Mouse (Mus musculus) midbrain, embryonic 16.5 days (tissue): Measurements from ENCODE around the gene Gm17720. TPM values are rescaled to one million over a fixed set of nuclear protein-coding genes. Genes with fewer than 3 reads are reported as not detected.

Experiments used
- ATAC-seq: fragments of 200-750 bp; cut with Nextera tagmentation; 2 replicates; pipeline ENCODE4 v1.8.0; 2017; ENCODE audit warnings: moderate TSS enrichment
- H3K27ac ChIP-seq: fragments of 300-500 bp; sonication (generic); 2 replicates; pipeline ENCODE4 v1.5.1; 2014; ENCODE audit warnings: mild to moderate bottlenecking, low read length, mixed read lengths
- H3K27me3 ChIP-seq: fragments of 300-500 bp; sonication (generic); 2 replicates; pipeline ENCODE4 v1.6.1; 2014; ENCODE audit warnings: low read depth, low read length, mixed read lengths; ENCODE audit not compliant: control insufficient read depth, insufficient read depth
- H3K36me3 ChIP-seq: fragments of 300-500 bp; sonication (generic); 2 replicates; pipeline ENCODE4 v1.6.1; 2014; ENCODE audit warnings: mild to moderate bottlenecking, low read length, moderate library complexity, mixed read lengths; ENCODE audit not compliant: control insufficient read depth, insufficient read depth
- H3K4me1 ChIP-seq: fragments of 300-500 bp; sonication (generic); 2 replicates; pipeline ENCODE4 v1.6.1; 2014; ENCODE audit warnings: mild to moderate bottlenecking, low read length, mixed read lengths; ENCODE audit not compliant: control insufficient read depth, insufficient read depth
- H3K4me2 ChIP-seq: fragments of 300-500 bp; sonication (generic); 2 replicates; pipeline ENCODE4 v1.6.1; 2014; ENCODE audit warnings: mild to moderate bottlenecking, low read length, mixed read lengths
- H3K4me3 ChIP-seq: fragments of 300-500 bp; sonication (generic); 2 replicates; pipeline ENCODE4 v1.5.1; 2014; ENCODE audit warnings: low read depth, mild to moderate bottlenecking, low read length, moderate library complexity, mixed read lengths
- H3K9ac ChIP-seq: fragments of 300-500 bp; sonication (generic); 2 replicates; pipeline ENCODE4 v1.6.1; 2014; ENCODE audit warnings: low read depth, low read length, mixed read lengths
- H3K9me3 ChIP-seq: fragments of 300-500 bp; sonication (generic); replicated peaks from 2 replicates; pipeline ENCODE4 v1.6.1; 2014; ENCODE audit warnings: mild to moderate bottlenecking, low read length, mixed read lengths; ENCODE audit not compliant: control insufficient read depth, poor library complexity, severe bottlenecking
- WGBS: fragments of 180-500 bp; shearing (Covaris S2); extraction: QIAGEN DNeasy Blood & Tissue Kit; methylation state at CpG from one replicate; pipeline ENCODE4 v1.1.7; 2014; 5-methylcytosine and 5-hydroxymethylcytosine counted together
- polyA plus RNA-seq: library from polyadenylated mRNA; unstranded; fragments of >200 nt; fragmentation: Nextera tagmentation; extraction: Ambion mirVana; gene quantifications from 2 replicates; pipeline ENCODE4 v1.2.1, GENCODE M21; 2015

The Gm17720 gene
- polyA plus RNA-seq, 1 experiment from 2014 or later = not detected

DNA sequence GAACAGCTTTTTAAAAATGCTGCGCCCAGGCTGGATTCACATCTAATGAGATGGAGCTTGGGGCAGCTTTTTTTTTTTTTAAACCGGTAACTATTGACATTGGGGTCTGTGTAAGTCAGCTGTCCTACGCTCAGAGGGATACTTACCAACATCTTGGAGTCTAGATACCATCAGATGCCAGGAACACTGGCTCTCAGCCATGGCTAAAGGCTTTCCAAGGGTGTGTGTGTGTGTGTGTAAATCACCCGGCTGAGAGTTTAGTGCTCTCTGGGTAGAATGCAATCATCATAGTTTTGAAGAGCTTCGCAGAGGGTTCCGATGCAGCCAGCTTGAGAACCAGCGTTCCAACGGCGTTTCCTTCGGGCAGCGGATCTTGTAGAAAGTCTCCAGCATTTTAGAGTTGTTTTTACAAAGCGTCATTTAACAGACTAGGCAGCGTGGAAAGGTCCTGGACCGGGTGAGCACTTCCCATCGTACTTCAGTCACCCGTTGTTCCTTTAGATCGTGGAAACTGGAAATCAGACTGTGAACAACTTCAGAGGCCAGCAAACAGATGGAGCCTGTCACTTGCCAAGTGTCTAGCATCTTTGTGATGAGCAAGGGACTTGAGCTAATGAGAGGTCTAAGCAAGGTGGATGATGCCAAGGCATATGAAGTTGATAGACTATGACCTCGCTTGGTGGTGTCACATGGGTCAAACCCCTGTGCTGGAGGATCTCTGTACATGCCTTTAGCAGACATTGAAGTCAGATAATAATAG, 37.8 kb downstream of the Gm17720 start:
- ATAC-seq = no peak
- Histone ChIP-seq H3K9ac (no peak overlapping the region), H3K27ac (no peak overlapping the region), H3K27me3 (no peaks in the 10 kb centered on the region), H3K9me3 (no peaks in the 10 kb centered on the region), H3K4me2 (no peak overlapping the region), H3K4me3 (no peak overlapping the region), H3K4me1 (no peaks in the 10 kb centered on the region), H3K36me3 (no peaks in the 10 kb centered on the region)
- 93% methylated on average over 18 of the region's 18 CpGs for WGBS

DNA sequence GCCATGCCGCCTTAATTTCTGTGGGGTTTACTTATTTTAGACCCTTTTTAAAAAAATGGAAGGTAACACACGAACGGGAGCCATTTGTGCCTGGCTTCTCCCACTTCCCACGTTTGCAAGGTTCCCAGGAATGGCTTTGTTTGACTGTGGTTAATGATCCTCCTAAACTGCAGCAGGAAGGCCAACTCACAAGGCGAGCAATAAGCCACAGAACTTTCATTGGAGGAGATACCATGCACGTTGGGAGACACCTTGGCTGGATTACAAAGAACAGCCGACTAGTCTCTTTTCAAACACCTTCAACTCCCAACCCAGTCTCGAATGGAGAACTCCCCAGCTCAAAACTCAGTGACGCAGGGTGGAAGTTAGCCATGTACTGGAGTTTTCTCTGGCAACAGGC, 38.4 kb downstream of the Gm17720 start:
- ATAC-seq = no peak
- Histone ChIP-seq H3K4me2 (no peak overlapping the region), H3K27me3 (no peaks in the 10 kb centered on the region), H3K9ac (no peak overlapping the region), H3K4me3 (no peak overlapping the region), H3K27ac (no peak overlapping the region), H3K9me3 (no peaks in the 10 kb centered on the region), H3K36me3 (no peaks in the 10 kb centered on the region), H3K4me1 (no peaks in the 10 kb centered on the region)
- WGBS = 85% methylated on average over 9 of the region's 9 CpGs

DNA sequence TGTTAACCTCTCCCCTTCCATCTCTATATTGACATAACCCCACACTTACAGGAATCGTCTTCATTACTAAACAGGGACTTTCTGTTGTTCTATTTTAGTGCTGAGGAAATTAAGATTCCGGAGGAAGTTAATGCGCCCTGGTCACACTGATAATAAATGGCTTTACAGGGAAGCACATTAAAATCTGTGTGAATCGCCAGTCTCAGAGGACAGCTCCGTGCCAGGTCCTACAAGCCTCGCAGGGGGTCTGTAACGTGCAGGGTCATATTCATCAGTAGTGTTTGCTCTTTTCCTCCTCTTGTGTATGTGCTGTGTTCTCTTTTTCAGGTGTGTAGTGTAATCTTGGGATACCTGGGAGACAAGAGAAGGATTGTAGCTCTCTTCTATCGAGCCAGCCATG, 44.3 kb downstream of the Gm17720 start:
- H3K4me3 ChIP-seq = no peak overlapping the region
- ATAC-seq = no peak
- H3K9ac ChIP-seq = no peak overlapping the region
- no peak overlapping the region for H3K27ac ChIP-seq
- H3K4me1 ChIP-seq = no peaks in the 10 kb centered on the region
- H3K36me3 ChIP-seq = no peaks in the 10 kb centered on the region
- no peak overlapping the region for H3K4me2 ChIP-seq
- no peaks in the 10 kb centered on the region for H3K9me3 ChIP-seq
- no peaks in the 10 kb centered on the region for H3K27me3 ChIP-seq
- 72% methylated on average over 8 of the region's 8 CpGs for WGBS

DNA sequence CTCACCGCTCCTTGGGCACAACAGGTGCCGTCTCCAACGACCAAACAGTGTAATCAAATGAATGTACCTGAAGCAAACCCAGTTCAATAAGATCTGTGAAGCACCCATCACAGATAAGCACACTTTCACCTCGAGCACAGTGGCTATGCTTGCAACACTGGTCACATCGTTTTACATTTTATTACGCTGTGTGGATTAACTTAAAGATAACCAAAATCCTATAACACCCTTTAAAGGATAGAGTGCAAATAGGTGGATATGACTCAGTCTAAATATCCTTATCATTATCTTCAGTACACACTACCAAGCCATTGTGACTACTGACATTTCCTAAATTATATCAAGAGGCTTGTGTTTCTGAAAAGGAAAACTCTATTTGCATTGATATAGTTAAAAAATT, 51.3 kb downstream of the Gm17720 start:
- H3K4me1 ChIP-seq = no peaks in the 10 kb centered on the region
- no peak overlapping the region for H3K27ac ChIP-seq
- no peak overlapping the region for H3K4me2 ChIP-seq
- H3K36me3 ChIP-seq = no peaks in the 10 kb centered on the region
- no peak overlapping the region for H3K4me3 ChIP-seq
- no peaks in the 10 kb centered on the region for H3K27me3 ChIP-seq
- H3K9me3 ChIP-seq = no peaks in the 10 kb centered on the region
- H3K9ac ChIP-seq = no peak overlapping the region
- no peak for ATAC-seq
- WGBS = 85% methylated on average over 6 of the region's 6 CpGs

DNA sequence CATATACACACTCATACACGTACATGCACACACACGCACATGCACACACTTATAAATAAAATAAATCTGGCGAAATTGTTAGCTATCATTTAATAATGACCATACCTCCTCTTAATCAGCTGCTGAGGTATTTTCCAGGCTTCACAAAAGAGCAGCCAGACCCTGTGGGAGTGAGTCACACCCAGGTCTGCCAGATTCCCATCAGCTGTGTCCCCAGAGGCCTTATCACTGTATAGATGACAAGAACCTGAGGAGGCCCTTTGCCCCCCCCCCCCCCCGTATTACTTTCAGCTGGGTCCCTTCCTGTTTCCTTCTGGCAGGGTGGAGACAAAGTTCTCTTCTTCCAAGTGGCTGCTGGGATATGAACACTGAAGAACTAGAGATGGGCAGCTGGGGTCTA, 62.0 kb downstream of the Gm17720 start:
- no peak overlapping the region for H3K4me2 ChIP-seq
- H3K4me3 ChIP-seq = no peak overlapping the region
- WGBS = 85% methylated on average over 4 of the region's 4 CpGs
- no peak overlapping the region for H3K27ac ChIP-seq
- no peaks in the 10 kb centered on the region for H3K27me3 ChIP-seq
- no peak for ATAC-seq
- no peaks in the 10 kb centered on the region for H3K36me3 ChIP-seq
- H3K9me3 ChIP-seq = no peaks in the 10 kb centered on the region
- H3K9ac ChIP-seq = no peak overlapping the region
- H3K4me1 ChIP-seq = no peaks in the 10 kb centered on the region

DNA sequence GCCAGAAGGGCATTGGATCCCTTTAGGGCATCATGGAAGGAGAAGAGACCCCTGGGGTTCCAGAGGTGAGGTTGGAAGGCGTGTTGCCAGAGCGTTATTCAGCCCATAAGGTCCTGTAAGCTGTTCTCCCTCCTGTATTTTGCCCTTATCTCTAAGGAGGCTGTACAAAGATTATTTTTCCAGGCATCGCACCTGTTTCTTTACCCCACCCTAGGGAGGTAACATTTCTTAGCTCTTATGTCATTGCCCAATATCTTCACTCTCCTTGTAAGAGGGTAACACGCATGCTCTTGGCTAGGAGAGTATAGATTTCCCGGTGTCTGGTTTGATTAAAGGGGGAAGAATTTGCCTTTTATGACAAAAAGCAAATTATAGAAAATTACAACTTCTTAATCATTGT, 62.9 kb downstream of the Gm17720 start, which contains the start of gene Chst4:
Gene Chst4 (minus strand): TSS at position 82 of the 400 bp plus-strand sequence.
- Histone ChIP-seq H3K36me3 (no peaks in the 10 kb centered on the region), H3K9ac (no peak within 1 kb of the TSS), H3K9me3 (no peaks in the 10 kb centered on the region), H3K4me2 (no peak within 1 kb of the TSS), H3K4me1 (no peaks in the 10 kb centered on the region), H3K4me3 (no peak within 1 kb of the TSS), H3K27me3 (no peaks in the 10 kb centered on the region), H3K27ac (no peak within 1 kb of the TSS)
- WGBS = 85% methylated on average over 5 of the region's 5 CpGs
- no peak for ATAC-seq

DNA sequence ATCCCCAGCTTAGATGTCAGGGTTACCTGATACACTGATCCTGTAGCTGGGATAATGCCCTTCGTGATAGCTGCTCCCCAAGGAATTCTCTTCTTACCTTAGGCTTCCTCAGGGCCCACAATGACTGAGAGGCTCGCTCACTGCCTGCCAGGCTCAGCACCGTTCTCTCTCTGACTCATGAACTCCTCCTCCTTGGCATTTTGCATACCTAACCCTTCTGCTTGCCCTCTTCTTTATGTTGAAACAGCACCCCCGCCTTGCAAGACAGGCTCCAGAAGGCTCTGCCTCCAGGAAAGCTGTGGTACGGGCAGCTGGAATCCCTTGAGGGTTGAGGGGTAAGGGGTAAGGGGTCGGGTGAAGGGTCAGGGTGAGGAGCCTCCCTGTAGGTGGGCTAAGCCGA, 63.3 kb downstream of the Gm17720 start:
- no peaks in the 10 kb centered on the region for H3K27me3 ChIP-seq
- peaks cover under 1% of the 10 kb centered on the region; the same call in 1 of the 2 replicates for H3K4me1 ChIP-seq
- 46% methylated on average over 7 of the region's 7 CpGs for WGBS
- H3K36me3 ChIP-seq = no peaks in the 10 kb centered on the region
- no peaks in the 10 kb centered on the region for H3K9me3 ChIP-seq
- no peak overlapping the region for H3K4me2 ChIP-seq
- ATAC-seq = no peak
- no peak overlapping the region for H3K9ac ChIP-seq
- no peak overlapping the region for H3K4me3 ChIP-seq
- H3K27ac ChIP-seq = no peak overlapping the region

DNA sequence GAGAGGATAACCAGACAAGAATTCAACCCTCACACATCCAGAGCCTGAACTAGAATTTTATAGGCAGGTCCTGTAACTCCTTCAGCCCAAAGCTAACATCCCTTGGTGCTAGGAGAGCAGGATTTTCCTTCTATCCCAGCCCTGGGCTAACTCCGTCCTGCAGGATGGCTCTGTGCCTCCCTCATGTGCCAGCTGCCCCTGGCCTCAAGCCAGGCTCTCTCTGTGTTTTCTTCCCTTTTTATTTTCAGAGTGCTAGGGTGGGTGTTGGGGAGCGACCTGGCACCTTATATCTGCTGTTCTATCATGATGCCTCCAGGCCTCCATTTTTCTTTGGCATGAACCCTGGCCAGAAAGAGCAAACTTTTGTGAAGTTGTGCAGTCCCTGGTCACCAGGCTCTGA, 66.4 kb downstream of the Gm17720 start:
- Histone ChIP-seq H3K27ac (no peak overlapping the region), H3K4me1 (peaks cover 2% of the 10 kb centered on the region; the same call in 1 of the 2 replicates), H3K9me3 (no peaks in the 10 kb centered on the region), H3K9ac (no peak overlapping the region), H3K4me3 (no peak overlapping the region), H3K27me3 (no peaks in the 10 kb centered on the region), H3K36me3 (no peaks in the 10 kb centered on the region), H3K4me2 (no peak overlapping the region)
- WGBS = 65% methylated on average over 2 of the region's 2 CpGs
- no peak for ATAC-seq

DNA sequence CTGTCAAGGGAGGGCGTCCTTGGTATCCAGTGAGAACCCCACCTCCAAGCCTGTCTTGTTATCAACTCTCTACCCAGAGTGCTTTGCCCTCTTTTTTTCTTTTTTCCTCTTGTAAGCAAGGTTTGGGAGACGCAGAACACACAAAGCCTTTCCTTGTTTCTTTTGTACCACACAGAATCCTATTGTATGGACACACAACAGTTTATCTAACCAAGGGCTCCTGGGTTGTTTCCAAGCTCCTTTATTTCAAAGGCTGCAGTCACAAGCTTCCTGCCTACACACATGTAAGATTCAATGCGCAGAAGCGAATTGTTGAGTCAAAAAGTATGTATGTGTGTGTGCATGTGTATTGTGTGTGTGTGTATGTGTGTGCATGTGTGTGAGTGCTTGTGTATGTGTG, 68.2 kb downstream of the Gm17720 start:
- no peaks in the 10 kb centered on the region for H3K27me3 ChIP-seq
- ATAC-seq = no peak
- WGBS = 57% methylated on average over 4 of the region's 4 CpGs
- peaks cover 2% of the 10 kb centered on the region; the same call in 1 of the 2 replicates for H3K4me1 ChIP-seq
- no peak overlapping the region for H3K9ac ChIP-seq
- no peaks in the 10 kb centered on the region for H3K36me3 ChIP-seq
- no peak overlapping the region for H3K27ac ChIP-seq
- no peak overlapping the region for H3K4me2 ChIP-seq
- H3K9me3 ChIP-seq = no peaks in the 10 kb centered on the region; the same call in 1 of the 2 replicates
- no peak overlapping the region for H3K4me3 ChIP-seq
